Mouse (Mus musculus) brain, embryonic 14.5 days (tissue): ENCODE results near the gene Chmp6.

ENCODE experiments used
- CTCF ChIP-seq: fragments of 200-500 bp; IDR thresholded peaks from 2 replicates; pipeline ENCODE4 v1.5.1; 2012; ENCODE audit warnings: inconsistent platforms, mild to moderate bottlenecking, moderate library complexity, borderline replicate concordance; ENCODE audit not compliant: insufficient read depth, insufficient read length; ENCODE audit errors: extremely low read depth
- POLR2A ChIP-seq: fragments of 200-500 bp; IDR thresholded peaks from 2 replicates; pipeline ENCODE4 v1.6.1; 2012; ENCODE audit warnings: mild to moderate bottlenecking, inconsistent platforms, borderline replicate concordance; ENCODE audit not compliant: poor library complexity, insufficient read depth, insufficient read length, severe bottlenecking; ENCODE audit errors: extremely low read depth

DNA sequence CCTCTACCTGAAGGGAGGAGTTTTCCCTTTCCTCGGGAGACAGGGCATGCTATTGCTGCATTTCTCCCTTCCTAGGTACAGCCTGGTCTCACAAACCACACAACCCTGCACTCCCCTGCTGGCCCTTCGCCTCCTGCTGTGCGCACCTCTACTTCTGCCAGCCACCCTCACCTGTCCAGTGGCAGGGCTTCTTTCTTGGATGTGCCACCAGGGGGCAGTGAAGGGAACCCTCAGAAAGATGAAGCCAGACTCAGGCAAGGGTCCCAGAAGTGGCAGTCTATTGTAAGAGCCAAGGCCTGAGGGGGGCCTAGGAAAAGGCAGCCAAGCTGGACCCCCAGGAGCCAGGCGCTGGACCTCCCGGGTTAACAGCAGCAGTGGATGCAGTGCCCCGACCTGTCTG lies 22.2 kb downstream of the Chmp6 start:
- TF ChIP-seq CTCF (peak; percentile 78), POLR2A (no peak)
